Mouse (Mus musculus) myocyte (in vitro differentiated cells): Measurements from ENCODE around the gene Smc6. TPM values are rescaled to one million over a fixed set of nuclear protein-coding genes. Genes with fewer than 3 reads are reported as not detected.

Experiments used
- H3K27me3 ChIP-seq: one replicate; pipeline ENCODE4 v1.6.1; 2011; ENCODE audit not compliant: control insufficient read depth, insufficient read depth, insufficient read length
- H3K36me3 ChIP-seq: one replicate; pipeline ENCODE4 v1.6.1; 2011; ENCODE audit not compliant: control insufficient read depth, insufficient read depth
- H3K4me2 ChIP-seq: one replicate; pipeline ENCODE4 v1.6.1; 2011; ENCODE audit warnings: low read depth, control low read depth
- H3K4me3 ChIP-seq: one replicate; pipeline ENCODE4 v1.5.1; 2011; ENCODE audit warnings: mild to moderate bottlenecking, control low read depth, moderate library complexity
- H3K79me2 ChIP-seq: one replicate; pipeline ENCODE4 v1.6.1; 2011; ENCODE audit not compliant: control insufficient read depth, insufficient read depth
- H3ac ChIP-seq: one replicate; pipeline ENCODE4 v1.6.1; 2011; ENCODE audit not compliant: control insufficient read depth, insufficient read length
- CEBPB ChIP-seq: IDR thresholded peaks from 2 replicates; pipeline ENCODE4 v1.6.1; 2011; ENCODE audit warnings: mild to moderate bottlenecking, moderate library complexity; ENCODE audit not compliant: poor library complexity, insufficient read depth, severe bottlenecking
- E2F4 ChIP-seq: IDR thresholded peaks from one replicate; pipeline ENCODE4 v1.6.1; 2011; ENCODE audit warnings: mild to moderate bottlenecking, control low read depth, moderate library complexity; ENCODE audit not compliant: insufficient read depth
- MAX ChIP-seq: IDR thresholded peaks from one replicate; pipeline ENCODE4 v1.6.1; 2011; ENCODE audit warnings: low read depth, mild to moderate bottlenecking, control low read depth
- MYOD1 ChIP-seq, 3 experiments: IDR thresholded peaks; one replicate each; pipeline ENCODE4 v1.6.1; 2011; ENCODE audit warnings: control low read depth in 2 of 3, low read depth in 2 of 3, mild to moderate bottlenecking in 2 of 3, moderate library complexity in 1 of 3; ENCODE audit not compliant: insufficient read length in 2 of 3, control insufficient read depth in 1 of 3
- MYOG ChIP-seq, 3 experiments: IDR thresholded peaks; one replicate each; pipeline ENCODE4 v1.6.1; 2011; ENCODE audit warnings: control low read depth in 2 of 3, low read depth in 2 of 3, mild to moderate bottlenecking in 2 of 3; ENCODE audit not compliant: insufficient read length in 2 of 3, control insufficient read depth in 1 of 3, insufficient read depth in 1 of 3
- POLR2A ChIP-seq: IDR thresholded peaks from one replicate; pipeline ENCODE4 v1.6.1; 2011; ENCODE audit warnings: low read depth, mild to moderate bottlenecking, control low read depth, moderate library complexity; ENCODE audit not compliant: insufficient read length
- POLR2AphosphoS2 ChIP-seq: IDR thresholded peaks from one replicate; pipeline ENCODE4 v1.6.1; 2011; ENCODE audit warnings: low read depth, control low read depth; ENCODE audit not compliant: insufficient read length
- REST ChIP-seq: IDR thresholded peaks from one replicate; pipeline ENCODE4 v1.6.1; 2011; ENCODE audit warnings: mild to moderate bottlenecking, control low read depth, moderate library complexity; ENCODE audit not compliant: insufficient read depth, insufficient read length
- SRF ChIP-seq: IDR thresholded peaks from one replicate; pipeline ENCODE4 v1.6.1; 2011; ENCODE audit warnings: low read depth; ENCODE audit not compliant: control insufficient read depth, insufficient read length
- TCF12 ChIP-seq: IDR thresholded peaks from one replicate; pipeline ENCODE4 v1.6.1; 2011; ENCODE audit warnings: mild to moderate bottlenecking, control low read depth; ENCODE audit not compliant: poor library complexity, insufficient read depth, severe bottlenecking
- TCF3 ChIP-seq: IDR thresholded peaks from one replicate; pipeline ENCODE4 v1.6.1; 2011; ENCODE audit warnings: low read depth, control low read depth; ENCODE audit not compliant: insufficient read length
- USF1 ChIP-seq: IDR thresholded peaks from one replicate; pipeline ENCODE4 v1.6.1; 2011; ENCODE audit warnings: low read depth, mild to moderate bottlenecking, control low read depth, moderate library complexity
- polyA plus RNA-seq: library from polyadenylated mRNA; unstranded; fragments of >200 nt; fragmentation: generic; extraction: Trizol; gene quantifications from one replicate; pipeline ENCODE4 v1.2.1, GENCODE M21; 2012; ENCODE audit warnings: missing spikeins

Gene Smc6
- polyA plus RNA-seq, 1 experiment = 11.2 TPM

DNA sequence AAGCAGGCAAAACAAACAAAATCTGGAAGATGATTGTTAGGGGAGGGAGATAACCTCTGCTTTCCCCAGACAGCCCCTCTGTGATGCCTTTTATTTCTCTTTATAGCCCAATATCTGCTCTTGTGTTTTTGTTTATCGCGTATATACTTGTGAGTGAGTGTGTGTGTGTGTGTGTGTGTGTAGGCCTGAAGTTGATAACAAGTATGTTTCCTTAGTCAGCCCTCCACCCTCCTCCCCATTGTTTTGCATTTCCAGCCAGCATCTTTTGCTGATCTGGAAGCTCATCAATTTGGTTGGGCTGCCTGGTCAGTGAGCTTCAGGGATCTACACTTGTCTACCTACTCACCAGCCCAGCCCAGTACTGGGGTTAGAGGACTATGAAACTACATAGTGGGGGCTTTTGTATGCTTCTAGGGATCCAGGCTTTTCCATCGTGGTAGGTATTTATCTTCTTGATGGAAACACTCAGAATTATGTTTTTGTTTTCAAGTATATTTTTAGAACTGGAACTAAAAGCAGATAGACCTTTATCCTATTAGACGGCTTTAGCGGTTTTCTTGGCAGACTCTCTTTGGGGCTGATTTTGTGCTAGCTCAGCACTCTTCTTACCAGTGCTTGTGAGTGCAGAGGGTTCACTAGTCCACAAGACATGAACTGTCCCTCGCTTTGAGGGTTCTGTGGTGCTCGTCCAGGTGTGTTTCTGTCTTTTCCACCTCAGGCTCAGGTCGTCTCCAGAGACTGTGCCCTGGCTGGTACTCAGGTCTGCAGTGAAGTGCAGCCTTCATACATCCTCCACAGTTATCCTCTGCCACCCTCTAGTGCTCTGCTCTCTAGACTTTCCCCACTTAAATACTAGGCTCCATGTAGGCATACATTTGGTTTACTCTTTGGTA, 41.3 kb downstream of the Smc6 start:
- Histone ChIP-seq H3K79me2 (no peaks in the 10 kb centered on the region), H3K27me3 (no peaks in the 10 kb centered on the region), H3K4me2 (no peak overlapping the region), H3K36me3 (peaks cover 43% of the 10 kb centered on the region), H3K4me3 (no peak overlapping the region), H3ac (no peak overlapping the region)
- TF ChIP-seq E2F4 (no peak), CEBPB (no peak), MAX (no peak), MYOD1 (IDR thresholded peaks at IDR 0.05; ENCODE audit: control insufficient read depth in 1 of 3, insufficient read length in 2 of 3, low read depth in 2 of 3) (no peak), POLR2A (no peak)

GRCm38 (mm10) chr12:11311106-11311505, 45.4 kb downstream of the Smc6 start:
- Histone ChIP-seq H3K27me3 (no peaks in the 10 kb centered on the region), H3K4me3 (no peak overlapping the region), H3K4me2 (no peak overlapping the region), H3K36me3 (peaks cover 41% of the 10 kb centered on the region), H3ac (no peak overlapping the region), H3K79me2 (no peaks in the 10 kb centered on the region)
- TF ChIP-seq CEBPB = no peak
- no peak for TF ChIP-seq SRF
- no peak for TF ChIP-seq MYOG (IDR thresholded peaks at IDR 0.05; ENCODE audit: control insufficient read depth in 1 of 3, insufficient read depth in 1 of 3, insufficient read length in 2 of 3, low read depth in 2 of 3)
- TF ChIP-seq E2F4 = no peak
- no peak for TF ChIP-seq TCF3
- no peak for TF ChIP-seq MYOD1 (IDR thresholded peaks at IDR 0.05; ENCODE audit: control insufficient read depth in 1 of 3, insufficient read length in 2 of 3, low read depth in 2 of 3)
- no peak for TF ChIP-seq REST
- TF ChIP-seq POLR2A = no peak
- TF ChIP-seq MAX = no peak
- TF ChIP-seq POLR2AphosphoS2 = no peak
- TF ChIP-seq TCF12 = no peak
- TF ChIP-seq USF1 = no peak

- Histone ChIP-seq H3ac (no peak overlapping the region), H3K36me3 (peaks cover 45% of the 10 kb centered on the region), H3K79me2 (no peaks in the 10 kb centered on the region), H3K4me3 (no peak overlapping the region), H3K27me3 (no peaks in the 10 kb centered on the region), H3K4me2 (no peak overlapping the region)
- TF ChIP-seq SRF (no peak), TCF3 (no peak), POLR2A (no peak), TCF12 (no peak), MYOD1 (IDR thresholded peaks at IDR 0.05; ENCODE audit: control insufficient read depth in 1 of 3, insufficient read length in 2 of 3, low read depth in 2 of 3) (no peak), REST (no peak), USF1 (no peak), POLR2AphosphoS2 (no peak), MAX (no peak), MYOG (IDR thresholded peaks at IDR 0.05; ENCODE audit: control insufficient read depth in 1 of 3, insufficient read depth in 1 of 3, insufficient read length in 2 of 3, low read depth in 2 of 3) (no peak), E2F4 (no peak), CEBPB (no peak)
These were observed 48.2 kb downstream of the Smc6 start for GRCm38 (mm10) chr12:11313840-11314239.

GRCm38 (mm10) chr12:11317671-11318070, 52.0 kb downstream of the Smc6 start:
- TF ChIP-seq CEBPB (no peak), E2F4 (no peak), MYOG (IDR thresholded peaks at IDR 0.05; ENCODE audit: control insufficient read depth in 1 of 3, insufficient read depth in 1 of 3, insufficient read length in 2 of 3, low read depth in 2 of 3) (no peak), SRF (no peak), TCF12 (no peak), USF1 (no peak), POLR2A (no peak), TCF3 (no peak), POLR2AphosphoS2 (no peak), MAX (no peak), REST (no peak), MYOD1 (IDR thresholded peaks at IDR 0.05; ENCODE audit: control insufficient read depth in 1 of 3, insufficient read length in 2 of 3, low read depth in 2 of 3) (no peak)
- Histone ChIP-seq H3K4me2 (no peak overlapping the region), H3K36me3 (peaks cover 37% of the 10 kb centered on the region), H3K79me2 (no peaks in the 10 kb centered on the region), H3K27me3 (no peaks in the 10 kb centered on the region), H3K4me3 (no peak overlapping the region), H3ac (no peak overlapping the region)

GRCm38 (mm10) chr12:11324480-11324879, 58.8 kb downstream of the Smc6 start:
- no peak for TF ChIP-seq E2F4
- no peak for TF ChIP-seq REST
- no peak for TF ChIP-seq MAX
- TF ChIP-seq USF1 = no peak
- no peak for TF ChIP-seq MYOG (IDR thresholded peaks at IDR 0.05; ENCODE audit: control insufficient read depth in 1 of 3, insufficient read depth in 1 of 3, insufficient read length in 2 of 3, low read depth in 2 of 3)
- no peak for TF ChIP-seq CEBPB
- no peak for TF ChIP-seq MYOD1 (IDR thresholded peaks at IDR 0.05; ENCODE audit: control insufficient read depth in 1 of 3, insufficient read length in 2 of 3, low read depth in 2 of 3)
- no peak for TF ChIP-seq TCF12
- TF ChIP-seq SRF = no peak
- no peak for TF ChIP-seq TCF3
- TF ChIP-seq POLR2AphosphoS2 = no peak
- no peak for TF ChIP-seq POLR2A
- Histone ChIP-seq H3K27me3 (no peaks in the 10 kb centered on the region), H3K4me3 (no peak overlapping the region), H3K36me3 (peaks cover 6% of the 10 kb centered on the region), H3K79me2 (no peaks in the 10 kb centered on the region), H3K4me2 (no peak overlapping the region), H3ac (no peak overlapping the region)
